Mouse (Mus musculus): ENCODE results near the gene Lrmda.

Gene Lrmda

DNA sequence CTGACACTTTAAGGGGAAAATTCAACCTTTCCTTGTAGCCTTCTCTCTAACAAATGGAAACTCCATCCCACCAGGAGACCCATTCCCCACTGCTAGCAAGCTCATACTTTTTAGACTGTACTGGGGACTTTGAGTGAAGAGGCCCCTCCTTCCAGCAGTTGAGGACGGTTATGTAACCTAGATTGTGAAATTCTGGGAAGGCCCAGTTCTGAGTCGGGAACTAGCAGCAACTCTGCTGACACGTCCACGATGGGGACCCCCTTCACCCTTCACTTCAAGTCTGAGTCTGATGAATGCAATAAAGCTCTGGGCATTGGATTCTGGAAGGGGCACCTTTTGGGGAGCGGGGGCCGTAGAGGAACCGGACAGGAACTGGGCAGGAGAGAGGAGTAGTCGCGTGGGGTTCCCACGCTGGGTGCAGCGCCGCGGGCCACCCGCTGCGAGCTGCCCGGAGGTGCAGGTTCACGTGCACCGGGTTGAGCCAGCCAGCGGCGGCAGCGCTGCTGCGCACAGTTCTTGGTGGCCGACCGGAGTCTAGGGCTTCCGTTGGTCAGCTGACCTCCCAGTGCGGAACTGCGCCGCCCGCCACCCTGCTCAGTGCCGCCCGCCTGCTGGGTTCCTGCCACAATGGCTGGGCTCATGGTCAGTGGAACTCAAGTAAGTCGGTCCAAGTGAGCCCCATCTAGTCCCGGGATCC is at the start of gene Lrmda:
Lrmda (plus strand) TSS at position 461 of the 697 bp plus-strand sequence.
- DNase-seq = peak; percentile 84

GRCm38 (mm10) chr14:21981462-21981861 is 38.0 kb upstream of the Lrmda start:
- peak; percentile 80 for DNase-seq

DNA sequence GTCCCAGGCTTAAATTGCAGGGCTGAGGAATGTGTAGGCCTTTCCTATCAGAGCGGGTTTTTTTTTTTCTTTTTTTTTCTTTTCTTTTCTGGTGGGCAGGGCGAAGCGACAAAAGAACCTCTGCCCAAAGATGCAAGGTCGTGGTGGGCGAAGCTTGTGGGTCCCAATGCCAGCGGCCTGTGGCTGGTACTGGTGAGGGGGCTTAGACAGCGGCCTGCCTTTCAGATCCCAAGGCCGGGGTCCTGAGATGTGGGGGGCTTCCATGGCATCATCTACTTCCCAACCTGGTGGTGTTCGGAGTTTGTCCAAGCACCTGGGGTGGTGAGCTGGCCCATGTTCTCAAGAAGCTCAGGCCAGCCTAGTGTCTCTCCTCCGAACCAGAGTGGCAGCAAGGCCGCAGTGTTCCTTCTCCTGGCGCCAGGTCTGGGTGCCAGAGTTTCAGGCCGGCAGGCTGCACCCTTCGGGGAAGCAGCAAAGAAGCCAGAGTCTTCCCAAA is 37.4 kb upstream of the Lrmda start:
- DNase-seq = peak; percentile 60

DNA sequence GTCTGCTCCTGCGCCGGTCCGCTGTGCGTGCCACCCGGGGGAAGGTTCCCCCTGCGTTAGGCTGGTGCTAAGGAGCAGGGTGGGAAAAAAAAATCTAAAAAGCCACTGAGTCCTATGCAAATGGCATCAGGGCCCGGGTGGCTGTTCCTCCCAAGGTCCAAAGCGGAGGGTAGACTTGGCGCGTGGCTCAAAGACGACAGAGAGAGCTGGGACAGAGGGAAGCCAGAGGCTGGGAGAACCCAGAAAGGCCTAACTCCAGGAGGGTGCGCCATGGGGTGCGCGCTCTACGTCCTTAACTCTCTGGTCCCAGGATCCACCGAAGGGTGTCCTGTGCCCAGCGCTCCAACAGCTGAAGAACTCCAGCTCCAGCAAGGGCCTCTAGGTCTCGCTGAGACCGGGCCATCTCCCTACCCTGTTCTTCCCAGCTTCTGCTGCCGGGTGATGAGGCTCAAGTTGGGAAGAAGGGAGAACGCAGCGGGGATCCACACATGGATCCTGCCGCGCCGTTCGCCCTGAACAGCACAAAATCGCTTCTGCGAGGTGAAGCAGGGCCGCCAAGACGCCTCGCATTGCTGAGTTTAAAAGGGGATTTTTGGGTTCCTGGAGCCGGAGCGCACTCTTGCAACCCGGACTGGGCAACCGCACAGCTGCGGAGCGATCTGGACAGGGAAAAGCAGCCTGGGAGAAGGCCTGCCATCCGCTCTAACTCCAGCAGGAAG is 36.8 kb upstream of the Lrmda start:
- DNase-seq = peak; percentile 33

DNA sequence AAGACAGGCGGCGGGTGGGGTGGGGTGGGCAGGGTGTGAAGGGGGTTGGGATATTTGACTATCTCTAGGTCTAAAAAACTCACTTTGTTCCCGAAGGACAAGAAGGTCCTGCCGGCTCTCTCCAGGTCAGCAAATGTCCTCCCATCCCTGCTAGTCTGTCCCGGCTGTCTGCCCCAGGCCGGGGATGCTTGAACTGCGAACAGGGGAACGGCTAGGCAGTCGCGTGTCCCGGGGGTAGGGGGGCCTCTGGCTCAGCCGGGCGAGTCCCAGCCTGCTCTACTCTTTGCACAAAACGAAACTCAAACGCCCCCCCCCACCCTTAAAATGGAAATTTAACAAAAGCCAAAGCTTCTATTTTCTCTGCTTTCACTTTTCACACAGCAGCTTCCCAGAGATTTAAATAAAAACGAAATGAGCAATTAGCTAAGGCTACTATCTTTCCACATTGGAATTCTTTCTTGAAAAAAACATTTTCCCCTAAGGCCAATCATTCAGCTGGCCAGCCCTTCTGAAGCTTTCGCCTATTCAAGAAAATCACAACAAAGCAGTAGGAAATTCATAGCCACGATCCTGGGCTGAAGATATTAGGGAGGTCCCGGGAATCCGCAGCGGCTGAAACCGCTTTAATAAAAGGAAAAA is 36.1 kb upstream of the Lrmda start:
- no peak for DNase-seq

DNA sequence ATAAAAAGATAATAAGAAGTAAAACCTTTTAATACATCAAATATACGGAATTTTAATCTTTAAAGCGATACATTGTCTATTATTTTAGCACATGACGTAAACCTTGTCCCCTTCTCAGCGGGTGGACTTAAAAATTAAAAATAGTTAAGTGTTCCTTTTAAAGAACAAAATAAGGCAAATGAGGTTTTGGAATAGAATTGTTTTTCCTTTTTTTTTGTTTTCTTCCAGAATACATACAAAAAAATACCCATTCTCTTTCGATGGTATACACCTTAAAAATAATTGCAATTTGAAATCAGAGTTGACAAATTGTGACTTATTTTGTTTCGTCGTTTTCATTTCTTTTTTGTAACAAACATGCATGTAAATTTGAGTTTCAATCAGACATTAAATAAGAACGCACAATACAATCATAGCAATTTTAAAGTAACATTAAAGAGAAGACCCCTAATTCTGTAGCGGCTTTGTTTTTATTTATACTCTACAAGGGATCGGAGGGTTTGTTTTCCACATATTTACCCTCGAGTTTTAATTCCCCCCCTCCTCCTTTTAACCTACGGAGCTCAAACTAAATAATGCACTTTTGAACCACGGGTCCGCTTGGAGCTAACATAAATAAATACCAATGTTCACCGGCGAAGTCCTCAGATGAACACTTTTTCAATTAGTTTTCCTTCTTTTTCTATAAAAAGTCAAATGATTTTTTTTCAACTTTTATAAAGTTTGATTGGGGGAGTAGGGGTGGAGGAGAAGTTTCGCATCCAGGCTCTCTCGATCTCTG is 35.4 kb upstream of the Lrmda start:
- DNase-seq = no peak

- DNase-seq = peak; percentile 66
Observed at GRCm38 (mm10) chr14:21984757-21985425, 34.6 kb upstream of the Lrmda start.

- DNase-seq = no peak
Observed at GRCm38 (mm10) chr14:21985426-21985931, 34.0 kb upstream of the Lrmda start.

DNA sequence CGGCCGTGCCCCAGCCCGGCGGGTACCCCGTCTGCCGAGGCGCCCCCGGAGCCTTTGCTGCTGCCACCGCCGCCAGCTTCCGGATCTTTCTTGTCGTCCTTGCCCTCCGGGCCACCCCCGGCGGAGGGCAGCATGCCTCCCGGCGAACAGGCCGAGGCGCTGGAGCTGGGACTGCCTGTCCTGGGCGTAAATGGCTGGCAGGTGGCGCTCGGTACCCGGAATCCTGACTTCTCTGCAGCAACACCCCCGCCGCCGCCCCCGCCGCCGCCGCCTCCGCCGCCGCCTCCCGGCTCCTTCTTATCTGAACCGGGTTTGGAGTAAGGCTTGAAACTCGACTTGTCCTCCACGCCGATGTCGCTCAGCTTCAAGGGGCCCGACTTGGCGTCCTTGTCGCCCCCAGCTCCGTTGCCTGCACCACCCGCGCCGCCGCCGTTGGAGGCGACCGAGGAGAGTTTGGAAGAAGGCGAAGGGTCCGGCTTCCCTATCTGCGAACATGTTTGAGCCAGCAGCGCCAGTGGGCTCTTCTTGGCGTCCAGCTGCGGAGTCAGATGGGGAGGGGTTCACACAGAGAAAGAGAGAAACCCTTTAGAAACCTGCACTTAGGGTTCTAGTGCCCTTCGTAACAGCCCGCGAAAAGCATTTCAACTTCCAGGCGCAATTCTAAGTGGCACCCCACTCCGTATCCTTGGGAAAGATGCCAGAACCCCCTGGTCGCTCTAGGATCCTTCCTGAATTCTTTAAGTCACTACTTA is 33.4 kb upstream of the Lrmda start:
- peak; percentile 75 for DNase-seq

- peak; percentile 36 for DNase-seq
Observed at GRCm38 (mm10) chr14:21986733-21987659, 32.5 kb upstream of the Lrmda start.

- DNase-seq = peak; percentile 99
Observed at GRCm38 (mm10) chr14:21987660-21988576, 31.6 kb upstream of the Lrmda start.

DNA sequence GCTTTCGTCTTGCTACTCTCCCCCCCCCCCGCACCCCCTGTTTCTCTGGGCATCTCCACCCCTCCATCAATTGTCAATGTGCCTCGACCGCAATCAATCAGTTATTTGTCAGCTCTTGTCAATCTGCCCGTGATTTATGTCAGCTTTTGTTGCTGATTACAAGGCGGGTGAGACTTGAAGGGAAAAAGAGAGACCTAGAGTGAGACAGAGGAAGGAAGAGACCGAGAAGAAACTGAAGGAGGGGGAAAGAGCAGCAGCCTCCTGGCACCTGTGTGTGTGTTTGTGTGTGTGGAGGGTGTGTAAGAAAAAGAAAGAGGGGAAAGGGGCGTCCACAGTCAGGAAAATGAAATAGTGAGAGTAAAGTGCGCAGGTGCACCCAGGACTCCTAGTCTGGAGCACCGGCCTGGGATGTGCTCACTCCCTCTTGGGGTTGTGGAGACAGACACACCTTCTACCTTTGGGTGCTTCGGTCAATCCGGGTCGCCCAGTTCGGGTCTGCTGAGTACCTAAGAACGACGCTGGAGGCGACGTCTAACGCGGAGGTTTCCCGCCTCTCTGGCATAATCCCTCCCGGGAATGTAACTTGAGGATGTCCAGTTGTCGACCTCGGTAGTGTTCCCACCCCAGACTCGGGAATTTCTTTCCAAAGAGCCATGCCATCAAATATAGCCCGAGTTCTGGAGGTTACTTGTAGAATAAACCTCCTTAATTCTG is 30.8 kb upstream of the Lrmda start:
- peak; percentile 72 for DNase-seq

DNA sequence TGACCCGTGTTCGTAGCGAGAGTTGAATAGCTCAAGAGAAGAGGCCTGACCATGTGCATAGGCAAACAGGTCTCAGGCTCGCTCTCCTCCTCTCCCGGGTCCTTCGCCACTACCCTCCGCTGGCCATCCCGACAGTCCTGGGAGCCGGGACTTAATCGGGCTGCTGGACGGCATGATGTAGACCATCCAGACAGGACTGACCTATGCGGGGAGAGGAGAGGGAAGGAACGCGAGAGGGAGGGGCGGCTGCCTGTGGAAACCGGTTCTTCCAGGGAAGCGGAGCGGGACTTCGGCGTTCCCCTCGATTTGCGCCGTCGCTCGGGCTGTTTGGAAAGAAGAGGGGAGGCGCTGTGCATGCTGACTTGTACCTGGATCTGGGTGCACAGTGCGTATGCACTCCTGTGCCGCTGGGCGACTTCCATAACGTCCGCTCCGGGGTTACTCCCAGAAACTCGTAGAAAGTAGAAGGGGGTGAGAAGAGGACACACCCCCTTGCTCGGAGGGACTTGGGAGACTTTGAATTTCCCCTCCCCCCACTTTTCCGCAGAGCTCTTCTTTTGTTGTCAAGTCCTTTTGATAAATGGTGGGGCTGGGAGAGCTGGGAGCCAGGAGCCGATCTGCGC is 30.1 kb upstream of the Lrmda start, which contains the start of gene Zfp503:
Zfp503 (minus strand) TSS at position 311 of the 623 bp plus-strand sequence.
- DNase-seq = peak; percentile 89

DNA sequence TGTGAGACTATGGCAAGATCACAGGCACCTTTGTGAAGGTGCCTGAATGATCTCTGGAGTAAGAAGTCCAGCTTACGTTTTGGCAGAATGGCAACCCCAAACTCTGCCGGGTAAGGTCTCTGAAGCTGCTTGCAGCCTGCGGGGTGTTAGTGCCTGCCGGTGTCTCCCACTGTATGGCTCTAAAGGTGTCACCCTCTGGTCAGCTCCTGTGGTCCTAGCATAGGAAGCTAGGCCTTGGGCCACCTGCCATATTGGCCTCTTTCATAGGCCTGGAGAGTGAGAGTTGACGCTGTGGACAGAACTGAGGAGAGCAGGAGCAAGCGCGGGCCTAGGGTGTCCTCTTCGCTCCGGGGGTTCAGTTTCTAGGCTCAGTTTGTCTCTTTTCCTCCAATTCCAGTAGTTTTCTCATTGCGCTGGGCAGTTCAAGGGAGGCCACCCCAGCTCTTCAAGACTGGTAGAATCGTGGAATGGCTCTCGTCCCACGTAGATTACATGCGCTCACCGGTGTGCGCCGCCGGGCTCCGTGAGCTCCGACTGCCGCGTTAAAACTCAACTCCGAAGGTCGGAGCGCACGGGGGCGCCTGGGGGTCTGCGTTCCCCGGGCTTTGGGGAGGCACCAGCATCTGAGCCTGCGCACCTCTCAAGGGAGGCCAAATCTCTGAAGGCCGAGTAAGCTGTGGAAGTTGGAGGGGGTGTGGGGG is 29.0 kb upstream of the Lrmda start:
- DNase-seq = peak; percentile 59

DNA sequence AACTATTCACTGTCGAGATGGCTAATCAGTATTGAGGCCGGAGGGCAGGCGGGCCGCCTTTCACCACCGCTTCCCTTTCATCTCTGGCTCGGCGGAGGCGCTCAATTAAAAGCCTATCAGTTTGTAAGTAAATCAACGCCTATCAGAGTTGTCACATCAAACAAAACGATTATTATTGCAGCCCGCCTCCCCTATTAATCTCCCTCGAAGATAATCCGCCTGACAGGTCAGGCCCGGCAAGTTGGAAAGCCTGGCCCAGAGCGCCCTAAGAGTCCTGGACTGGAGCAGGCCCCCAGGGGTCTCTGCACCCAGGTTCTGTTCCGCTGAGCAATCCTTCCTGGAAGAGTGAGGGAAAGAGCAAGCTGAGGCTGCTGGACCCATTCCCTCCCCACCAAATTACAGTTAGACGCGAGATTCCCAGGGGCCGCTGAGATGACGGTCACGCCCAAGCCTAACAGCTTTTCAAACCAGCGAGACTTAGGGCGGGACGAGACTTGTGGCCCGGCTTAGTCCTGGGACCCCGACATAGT is 28.2 kb upstream of the Lrmda start:
- DNase-seq = peak; percentile 77

DNA sequence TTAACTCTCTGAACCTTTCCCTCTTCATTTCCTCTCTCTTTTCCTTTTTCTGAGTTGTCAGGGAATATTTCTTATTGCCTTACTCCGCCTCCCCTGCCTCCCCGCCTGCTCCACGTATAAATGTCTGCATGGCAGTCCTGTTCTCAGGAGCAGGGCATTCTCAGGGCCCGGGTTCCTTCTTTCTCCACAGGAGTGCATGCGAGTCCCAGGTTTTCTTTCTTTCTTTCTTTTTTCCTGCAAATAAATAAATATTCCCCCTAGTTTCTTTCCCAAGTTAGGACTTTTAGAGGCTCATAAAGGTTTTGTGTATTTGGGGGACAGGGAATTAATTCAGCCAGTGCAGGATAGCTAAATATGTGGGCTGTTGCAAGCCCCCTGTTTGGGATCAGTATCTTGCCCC is 27.7 kb upstream of the Lrmda start:
- no peak for DNase-seq
